Mouse (Mus musculus): Measurements from ENCODE around the gene Klhdc7b. TPM values are rescaled to one million over a fixed set of nuclear protein-coding genes. Genes with fewer than 3 reads are reported as not detected.

Gene Klhdc7b
- total RNA-seq (2023) = not detected

GRCm38 (mm10) chr15:89384617-89385016 is at the start of gene Klhdc7b:
Gene Klhdc7b, plus strand, starts transcription at chr15:89384917.

GRCm38 (mm10) chr15:89355241-89356187 is 29.2 kb upstream of the Klhdc7b start, which contains the start of the genes Lmf2 and Ncaph2:
Gene Lmf2, minus strand, starts transcription at chr15:89355659.
Gene Ncaph2, plus strand, starts transcription at chr15:89355719.

GRCm38 (mm10) chr15:89373762-89374248 is 10.9 kb upstream of the Klhdc7b start, which contains the start of gene Sco2:
Gene Sco2, minus strand, starts transcription at chr15:89373846.

GRCm38 (mm10) chr15:89376957-89377356 is 7.8 kb upstream of the Klhdc7b start, which contains the start of gene Tymp:
Gene Tymp, minus strand, starts transcription at chr15:89377039.

GRCm38 (mm10) chr15:89378831-89379401 is 5.8 kb upstream of the Klhdc7b start, which contains the start of gene Odf3b:
Gene Odf3b, minus strand, starts transcription at chr15:89379282.

GRCm38 (mm10) chr15:89410118-89410517 is 25.4 kb downstream of the Klhdc7b start, which contains the start of gene Syce3:
Gene Syce3, minus strand, starts transcription at chr15:89410503.

GRCm38 (mm10) chr15:89425711-89426121 is 41.0 kb downstream of the Klhdc7b start, which contains the start of gene Cpt1b:
Gene Cpt1b, minus strand, starts transcription at chr15:89425863.

GRCm38 (mm10) chr15:89429352-89430221 is 44.9 kb downstream of the Klhdc7b start, which contains the start of the genes C730034F03Rik, Gm44502 and Chkb:
Gene C730034F03Rik, plus strand, starts transcription at chr15:89429589.
Gene Gm44502, minus strand, starts transcription at chr15:89429696.
Gene Chkb, minus strand, starts transcription at chr15:89429908.

Other genes starting within 250 kb of the Klhdc7b start
- gene Mapk12, start 244.2 kb upstream of the Klhdc7b start, total RNA-seq (2023) = under 1 TPM in 1 of 2 experiments, not detected in 1; 0.20 TPM
- under 1 TPM; 0.27 to 0.42 TPM for gene Mapk11, start 235.3 kb upstream of the Klhdc7b start, total RNA-seq (2023)
- gene Plxnb2, start 204.1 kb upstream of the Klhdc7b start, total RNA-seq (2023) = 10 to 100 TPM; 50.5 to 82.5 TPM
- gene Dennd6b, start 188.4 kb upstream of the Klhdc7b start, total RNA-seq (2023) = 1 to 10 TPM; 2.0 to 2.2 TPM
- gene Ppp6r2, start 173.4 kb upstream of the Klhdc7b start, total RNA-seq (2023) = 10 to 100 TPM; 23.9 to 31.0 TPM
- gene Sbf1, start 69.6 kb upstream of the Klhdc7b start, total RNA-seq (2023) = 100 to 1,000 TPM; 107 to 117 TPM
- gene Adm2, start 62.2 kb upstream of the Klhdc7b start, total RNA-seq (2023) = not detected
- not detected for gene Miox, start 50.5 kb upstream of the Klhdc7b start, total RNA-seq (2023)
- 10 to 100 TPM; 39.7 to 41.8 TPM for gene Lmf2, start 29.3 kb upstream of the Klhdc7b start, total RNA-seq (2023)
- gene Ncaph2, start 29.2 kb upstream of the Klhdc7b start, total RNA-seq (2023) = 10 to 100 TPM; 73.4 to 76.9 TPM
- 1 to 10 TPM; 4.4 to 7.0 TPM for gene Sco2, start 11.1 kb upstream of the Klhdc7b start, total RNA-seq (2023)
- under 1 TPM in 1 of 2 experiments, not detected in 1; 0.24 TPM for gene Tymp, start 7.9 kb upstream of the Klhdc7b start, total RNA-seq (2023)
- 1 to 10 TPM in 1 of 2 experiments, not detected in 1; 1.2 TPM for gene Odf3b, start 5.6 kb upstream of the Klhdc7b start, total RNA-seq (2023)
- not detected for gene Syce3, start 25.6 kb downstream of the Klhdc7b start, total RNA-seq (2023)
- 1 to 10 TPM; 2.6 to 4.1 TPM for gene Cpt1b, start 40.9 kb downstream of the Klhdc7b start, total RNA-seq (2023)
- 1 to 10 TPM; 3.2 to 3.7 TPM for gene C730034F03Rik, start 44.7 kb downstream of the Klhdc7b start, total RNA-seq (2023)
- gene Gm44502, start 44.8 kb downstream of the Klhdc7b start, total RNA-seq (2023) = under 1 TPM in 1 of 2 experiments, not detected in 1; 0.78 TPM
- 100 to 1,000 TPM; 127 to 141 TPM for gene Chkb, start 45.0 kb downstream of the Klhdc7b start, total RNA-seq (2023)
- gene Mapk8ip2, start 69.0 kb downstream of the Klhdc7b start, total RNA-seq (2023) = not detected
- 10 to 100 TPM; 13.5 to 15.1 TPM for gene Arsa, start 92.5 kb downstream of the Klhdc7b start, total RNA-seq (2023)
- gene Shank3, start 114.7 kb downstream of the Klhdc7b start, total RNA-seq (2023) = 1 to 10 TPM in 1 of 2 experiments, under 1 TPM in 1; 0.89 to 1.8 TPM
- not detected for gene Acr, start 183.4 kb downstream of the Klhdc7b start, total RNA-seq (2023)
- gene Rabl2, start 207.0 kb downstream of the Klhdc7b start, total RNA-seq (2023) = 1 to 10 TPM; 1.7 to 4.8 TPM